Mouse (Mus musculus): Measurements from ENCODE around the gene Itgad.

- TF ChIP-seq POLR2A (IDR thresholded peaks at IDR 0.05; ENCODE audit: control insufficient read depth, extremely low read depth, insufficient read depth, low read length, poor library complexity) (no peak), CTCF (IDR thresholded peaks at IDR 0.05; ENCODE audit: borderline replicate concordance, control insufficient read depth, extremely low read depth, insufficient read depth, low read length, poor library complexity) (no peak)
These were observed 66.8 kb downstream of the Itgad start for GRCm38 (mm10) chr7:128220936-128221335.
